Mouse (Mus musculus) MN1 (cell line): ENCODE measurements around the gene Myl3.

ENCODE experiments used
- DNase-seq: peaks from one replicate; pipeline ENCODE4 v3.0.0-alpha.2; 2016; ENCODE audit warnings: low spot score

The Myl3 gene

DNA sequence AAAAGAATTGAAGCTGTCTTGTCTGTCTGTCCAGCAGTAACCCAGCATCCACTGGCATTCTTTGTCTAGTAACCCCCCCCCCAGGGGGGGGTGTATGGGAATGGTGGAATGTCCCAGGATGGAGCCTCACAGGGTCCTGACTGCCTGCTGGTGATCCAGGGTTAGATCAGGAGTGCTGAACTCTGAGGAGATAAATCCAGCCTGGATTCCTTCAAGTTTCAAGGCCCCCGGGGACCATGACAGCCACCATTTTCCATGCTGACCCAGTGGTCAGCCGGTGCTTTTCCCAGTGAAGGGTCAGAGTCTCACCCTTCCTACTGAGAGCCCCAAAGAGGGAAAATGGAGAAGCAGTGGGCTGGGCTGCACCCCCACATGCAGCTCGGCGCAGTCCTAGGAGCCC, 9.8 kb upstream of the Myl3 start:
- no peak for DNase-seq

DNA sequence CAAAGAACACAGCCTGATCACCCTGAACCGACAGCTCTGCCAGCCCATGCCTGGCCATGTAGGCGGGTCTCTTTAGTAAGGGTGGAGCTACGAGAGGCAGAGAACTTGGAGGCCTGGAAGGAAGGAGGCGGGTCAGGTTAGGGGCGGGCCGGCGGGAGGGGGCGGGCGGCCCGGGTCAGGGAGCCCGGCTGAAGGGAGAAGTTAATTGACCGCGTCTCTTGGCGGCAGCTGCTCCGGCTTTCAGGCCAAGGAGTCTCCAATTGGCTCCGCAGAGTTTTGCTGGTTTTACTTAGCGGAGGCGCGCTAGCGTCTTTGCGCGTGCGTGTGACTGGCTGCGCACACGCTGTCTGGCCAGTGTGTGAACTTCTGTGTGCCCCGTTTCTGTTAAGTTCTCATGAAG, 9.0 kb upstream of the Myl3 start:
- peak; percentile 83 for DNase-seq

DNA sequence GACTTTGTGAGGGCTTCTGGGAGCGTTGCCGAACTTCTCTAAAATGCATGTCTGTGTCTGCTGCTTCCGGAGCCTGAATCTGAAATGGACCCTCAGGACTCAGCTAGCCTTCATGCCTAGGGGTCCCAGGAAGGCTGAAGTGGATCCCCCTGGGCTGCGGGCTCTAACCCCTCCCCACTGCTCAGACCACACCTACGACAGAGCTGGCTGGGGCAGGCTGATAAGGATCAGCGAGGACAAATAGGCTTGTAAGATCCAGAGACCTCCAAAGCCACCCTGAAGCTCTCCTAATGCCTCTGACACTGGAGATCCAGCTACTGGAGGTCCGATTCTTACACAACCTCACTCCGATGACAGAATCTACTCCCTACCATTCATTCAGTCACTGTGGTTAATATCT, 8.6 kb upstream of the Myl3 start:
- DNase-seq: no peak

DNA sequence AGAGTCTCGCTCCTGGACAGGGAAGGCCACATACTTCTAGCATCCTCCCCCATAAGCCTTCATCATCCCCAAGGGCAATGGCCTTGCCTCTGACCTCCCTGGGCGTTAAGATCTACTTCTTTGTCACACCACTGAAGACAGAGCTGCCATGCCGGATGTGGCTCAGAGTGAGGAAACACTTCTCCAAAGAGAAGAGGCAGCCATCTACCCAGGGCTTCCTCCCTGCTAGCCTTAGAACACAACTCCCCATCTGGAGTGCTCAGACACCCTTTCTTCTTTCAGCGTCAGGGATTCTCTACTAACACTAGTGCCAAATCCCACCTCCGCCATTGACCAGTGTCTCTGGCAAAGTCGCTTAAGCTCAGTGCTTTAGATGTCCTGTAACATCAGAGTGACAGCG, 7.5 kb upstream of the Myl3 start:
- DNase-seq: no peak

DNA sequence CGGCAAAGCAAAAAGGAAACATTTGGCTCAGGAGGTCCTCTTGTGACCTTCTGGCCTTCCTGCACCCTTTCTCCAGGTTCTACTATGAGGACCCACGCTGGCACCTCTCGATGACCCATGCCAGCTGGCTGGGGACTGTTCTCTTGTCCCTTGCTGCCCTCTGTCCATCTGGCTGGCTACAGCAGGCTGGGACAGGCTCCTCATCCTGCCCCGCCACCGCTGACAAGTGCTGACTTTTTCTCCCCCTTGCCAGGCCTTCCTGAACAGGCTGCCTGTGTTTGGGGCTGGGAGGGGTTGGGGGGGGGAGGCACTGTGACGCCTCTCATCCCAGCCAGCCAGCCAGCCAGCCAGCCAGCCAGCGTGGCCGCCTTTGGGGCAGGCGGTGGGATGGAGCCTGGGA, 5.3 kb upstream of the Myl3 start:
- DNase-seq: no peak

DNA sequence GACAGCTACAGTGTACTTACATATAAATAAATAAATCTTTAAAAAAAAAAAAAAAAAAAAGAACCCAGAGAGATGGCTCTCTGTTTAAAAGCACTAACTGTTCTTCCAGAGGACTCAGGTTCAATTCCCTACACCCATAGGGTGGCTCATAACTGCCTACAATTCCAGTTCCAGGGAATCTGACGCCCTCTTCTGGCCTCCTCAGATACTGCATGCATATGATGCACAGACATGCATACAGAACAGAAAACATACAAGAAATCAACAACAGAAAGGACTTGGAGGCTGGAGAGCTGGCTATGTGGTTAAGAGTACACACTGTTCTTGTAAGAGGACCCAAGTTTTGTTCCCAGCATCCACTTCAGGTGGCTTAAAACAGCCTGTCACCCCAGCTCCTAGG, 3.6 kb upstream of the Myl3 start:
- DNase-seq: no peak

DNA sequence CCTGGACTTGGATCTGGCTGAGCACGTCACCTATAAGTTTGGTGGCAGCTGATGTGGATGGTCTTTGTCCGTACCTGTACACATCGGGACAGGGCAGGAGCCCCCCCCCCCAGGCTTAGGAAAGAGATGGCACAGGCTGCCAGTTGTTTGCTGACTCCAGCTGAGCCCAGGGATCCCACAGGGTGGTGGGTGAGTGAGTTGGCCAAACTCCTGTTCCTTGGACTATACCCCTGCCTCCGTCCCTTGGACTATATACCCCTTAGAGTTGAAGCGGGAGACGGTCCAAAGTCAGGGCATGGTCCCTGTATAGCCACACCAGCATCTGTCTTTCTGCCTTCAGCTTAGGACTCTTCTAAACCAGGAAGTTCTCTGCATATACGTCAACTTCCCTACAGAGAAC, 1.7 kb upstream of the Myl3 start:
- DNase-seq: no peak

DNA sequence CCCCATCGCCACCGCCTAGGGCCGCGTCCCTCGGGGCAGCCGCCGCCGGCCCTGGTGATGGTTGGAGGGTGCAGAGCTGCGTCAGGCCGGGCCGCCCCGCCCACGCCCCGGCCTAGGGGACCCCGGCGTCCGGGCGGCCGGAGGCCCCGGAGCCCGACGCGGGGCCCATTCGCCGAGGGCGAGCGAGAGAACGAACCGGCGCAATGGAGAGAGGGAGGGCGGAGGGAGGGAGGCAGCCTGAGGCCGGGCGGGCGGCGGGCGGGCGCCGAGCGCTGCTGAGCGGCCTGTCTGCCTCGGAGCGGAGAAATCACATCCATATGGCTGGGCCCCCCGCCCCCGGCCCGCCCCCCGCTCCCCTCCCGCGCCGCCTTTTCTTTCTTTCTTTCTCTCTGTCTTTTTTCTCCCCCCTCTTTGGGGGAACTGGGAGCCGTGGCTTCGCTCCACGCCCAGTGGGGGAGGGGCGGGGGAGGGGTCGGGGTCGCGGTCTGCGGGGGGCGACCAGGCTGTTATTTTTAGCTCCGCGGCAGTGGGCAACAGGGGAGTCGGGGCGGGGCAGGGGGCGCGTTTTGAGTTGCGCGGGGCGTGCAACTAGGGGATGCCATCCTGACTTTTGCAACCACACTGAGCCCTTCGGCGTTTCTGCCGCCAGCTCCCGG, 762 bp downstream of the Myl3 start:
- peak; percentile 24 for DNase-seq

DNA sequence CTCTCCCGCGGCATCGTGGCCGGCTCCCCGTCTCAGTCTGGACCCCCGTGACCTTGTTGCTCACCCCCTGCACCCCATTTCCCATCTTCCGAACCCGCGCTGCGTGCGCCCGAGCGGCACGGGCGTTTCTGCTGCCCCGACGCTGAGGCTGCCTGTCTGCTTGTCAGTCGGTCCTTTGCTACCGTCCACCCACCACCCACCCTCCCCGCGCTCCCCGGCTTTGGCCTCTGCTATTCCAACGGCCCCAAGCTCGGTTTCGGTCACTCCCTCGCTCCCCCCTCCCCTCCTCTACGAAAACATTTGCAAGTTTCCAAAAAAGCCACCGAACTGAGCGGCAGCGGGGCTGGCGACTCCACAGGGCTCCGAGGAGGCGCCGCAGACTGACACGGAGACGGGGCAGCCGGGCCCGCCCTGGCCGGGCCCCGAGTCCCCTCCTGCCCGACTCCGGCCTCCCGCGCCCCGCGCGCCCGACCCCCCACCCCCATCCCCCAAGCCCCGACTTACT, 1.3 kb downstream of the Myl3 start:
- no peak for DNase-seq

DNA sequence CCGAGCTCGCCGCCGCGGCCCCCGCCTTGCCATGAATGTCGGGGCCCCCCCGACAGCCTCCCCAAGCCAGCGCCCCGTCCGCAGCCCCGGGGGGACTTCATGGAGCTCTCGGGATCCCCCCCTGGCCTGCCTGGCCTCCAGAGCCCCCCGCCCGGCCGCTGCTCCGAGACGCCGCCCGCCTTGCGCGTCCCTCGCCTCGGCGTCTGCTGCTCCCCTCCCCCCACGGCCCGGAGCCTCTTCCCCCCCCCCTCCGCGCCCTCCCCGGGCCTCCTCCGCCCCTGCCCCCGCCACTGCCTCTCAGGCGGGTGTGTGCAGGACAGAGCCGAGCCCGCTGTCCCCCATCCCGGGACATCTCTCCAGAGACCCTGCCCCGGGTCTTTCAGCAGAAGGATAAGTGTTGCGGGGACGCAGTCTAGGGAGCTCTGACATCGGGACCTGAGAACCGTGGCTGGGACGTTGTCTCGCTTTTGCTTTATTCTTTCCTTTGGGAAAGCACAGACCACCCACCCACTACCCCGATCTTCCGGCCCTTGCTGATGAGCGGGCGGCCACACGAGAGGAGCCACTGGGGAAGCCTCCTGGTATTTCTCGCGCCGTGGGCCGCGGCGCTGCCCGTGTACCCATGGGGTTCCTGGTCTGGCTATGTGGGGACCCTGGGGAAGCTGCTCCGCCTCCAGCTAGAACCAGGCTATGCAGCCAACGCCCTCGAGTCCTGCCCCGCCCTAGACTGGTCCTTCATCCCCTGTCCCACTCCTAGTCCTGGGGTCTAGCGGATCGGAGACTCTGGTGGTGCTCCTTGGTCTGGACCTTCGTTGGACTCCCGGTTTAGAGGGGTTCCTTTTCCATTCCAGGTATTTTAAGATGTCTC, 2.0 kb downstream of the Myl3 start:
- no peak for DNase-seq

DNA sequence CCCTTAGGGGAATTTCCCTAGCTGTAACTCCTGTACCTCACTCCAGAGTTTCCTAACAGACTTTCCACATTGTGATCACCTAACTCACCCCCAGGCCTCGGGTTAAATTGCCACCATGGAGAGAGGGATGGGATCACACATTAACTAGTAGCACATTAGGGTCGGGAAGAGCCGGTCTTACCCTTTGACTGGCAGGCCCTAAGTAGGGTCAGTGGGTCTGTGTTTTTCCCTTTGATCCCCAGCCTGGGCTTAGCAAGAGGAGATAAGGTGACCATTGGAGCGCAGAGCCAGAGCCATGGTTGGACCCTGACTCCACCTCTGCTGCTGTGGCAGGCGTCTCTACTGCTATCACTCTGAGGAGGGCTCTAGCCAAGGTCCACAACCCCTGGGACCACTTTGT, 4.1 kb downstream of the Myl3 start:
- DNase-seq: no peak

DNA sequence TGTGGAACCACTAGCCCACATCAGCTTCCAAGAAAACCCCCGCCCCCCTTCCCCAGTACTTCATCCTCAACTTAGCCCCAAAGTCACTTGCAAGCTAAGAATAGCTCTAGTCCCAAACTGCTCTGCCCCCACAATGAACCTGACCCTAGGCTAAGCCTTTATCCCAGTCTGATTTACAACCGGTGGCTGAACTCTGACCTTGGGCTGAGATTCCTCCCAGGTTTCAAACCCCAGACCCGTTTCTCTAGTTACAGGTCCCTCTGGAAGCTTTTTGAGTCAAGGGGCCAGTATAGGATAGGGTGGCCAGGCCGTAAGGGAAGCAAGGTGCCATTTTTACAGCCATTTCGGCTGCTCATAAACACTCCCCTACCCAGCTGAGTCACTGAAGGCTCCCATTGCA, 4.6 kb downstream of the Myl3 start:
- no peak for DNase-seq

DNA sequence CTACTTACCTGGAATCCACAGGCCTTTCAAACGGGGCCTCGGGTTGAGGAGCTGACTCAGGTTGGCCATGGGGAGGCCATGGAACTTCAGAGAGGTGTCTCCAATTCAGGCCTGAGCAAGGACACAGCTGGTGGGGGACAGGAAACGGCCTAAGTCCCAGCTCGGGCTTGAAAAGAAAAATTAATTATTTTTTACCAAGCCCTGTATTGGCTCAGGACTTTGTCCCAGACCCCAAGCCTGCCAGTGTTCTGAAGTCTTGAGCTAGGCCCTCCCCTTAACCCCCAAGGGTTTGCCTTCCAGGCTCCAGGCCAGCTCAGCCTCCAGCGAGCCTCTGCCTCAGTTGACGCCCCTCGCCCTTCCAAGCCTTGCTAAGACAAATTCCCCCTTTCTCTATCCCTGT, 5.3 kb downstream of the Myl3 start, which contains the start of gene Pth1r:
Gene Pth1r, minus strand, starts transcription at position 185 of the 400 bp plus-strand sequence.
- no peak for DNase-seq

DNA sequence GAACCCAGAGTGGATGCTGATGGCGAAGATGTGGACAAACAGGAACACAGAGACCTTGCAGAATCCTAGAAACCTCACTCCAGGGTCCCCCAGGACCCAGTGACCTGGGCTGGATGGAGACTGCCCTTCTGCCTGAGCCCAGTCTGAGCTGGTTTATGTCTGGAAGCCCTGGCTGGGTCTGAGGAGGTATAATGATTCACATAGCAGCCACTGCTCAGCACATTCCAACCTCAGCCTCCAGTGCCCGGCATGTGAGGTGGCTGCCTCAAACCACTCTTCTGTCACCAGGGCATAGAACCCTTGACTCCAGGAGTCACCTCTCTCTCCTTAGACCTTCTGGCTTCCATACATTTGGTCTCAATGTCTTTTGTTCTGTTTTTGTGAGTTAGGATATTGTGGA, 6.8 kb downstream of the Myl3 start:
- DNase-seq: no peak

DNA sequence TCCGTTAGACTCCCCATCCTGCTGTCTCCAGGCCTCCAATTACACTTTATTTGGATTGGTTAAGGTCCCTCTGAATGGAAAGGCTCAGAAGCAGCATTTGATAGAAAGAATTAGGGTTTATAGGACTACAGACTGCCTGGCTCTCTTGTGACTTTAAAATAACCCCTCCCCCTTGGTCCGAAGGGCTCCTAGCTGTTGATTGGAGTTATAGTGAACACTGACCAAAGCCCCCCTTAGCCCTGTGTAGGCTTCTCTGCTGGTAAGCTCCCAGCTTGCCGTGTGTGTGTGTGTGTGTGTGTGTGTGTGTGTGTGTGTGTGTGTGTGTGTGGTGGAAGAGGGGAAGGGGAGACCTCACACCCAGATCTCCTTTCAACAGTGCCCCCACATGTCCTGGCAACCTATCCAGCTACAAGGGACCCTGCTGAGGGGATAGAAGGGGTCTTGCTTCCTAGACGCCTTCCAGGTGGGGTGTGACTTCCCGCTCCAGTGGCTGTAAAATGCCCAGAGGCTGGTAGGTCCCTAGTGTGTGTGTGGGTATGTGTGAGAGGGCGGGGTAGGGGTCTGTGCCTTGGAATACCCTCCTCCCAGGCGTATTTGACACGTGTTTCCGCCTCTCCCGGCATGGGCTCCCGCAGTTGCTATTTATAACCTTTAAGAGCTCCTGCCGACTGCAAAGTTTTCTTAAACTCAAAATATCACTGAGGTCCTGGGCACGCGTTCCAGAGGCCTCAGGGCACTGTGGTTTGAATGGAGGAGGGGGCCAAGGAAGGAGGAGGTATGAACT, 8.9 kb downstream of the Myl3 start:
- no peak for DNase-seq

DNA sequence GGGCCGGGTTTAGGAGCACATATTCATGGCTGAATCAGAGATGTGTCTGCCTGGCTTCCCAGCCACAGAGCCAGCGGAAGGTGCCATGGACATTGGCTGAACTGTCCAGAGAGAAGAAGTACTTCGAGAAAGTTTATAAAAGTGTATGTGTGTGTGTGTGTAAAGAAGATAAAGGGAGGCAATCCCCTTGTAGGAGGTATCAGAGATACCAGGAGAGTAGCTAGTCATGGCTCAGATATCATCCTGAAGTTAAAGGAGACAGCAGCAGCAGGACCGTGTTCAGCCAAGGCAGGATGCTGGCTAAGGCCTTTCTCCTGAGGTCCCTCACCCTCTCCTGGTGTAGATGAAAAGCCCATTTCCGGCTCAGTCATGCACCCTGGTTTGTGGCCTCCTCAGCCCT, 9.8 kb downstream of the Myl3 start:
- no peak for DNase-seq

DNA sequence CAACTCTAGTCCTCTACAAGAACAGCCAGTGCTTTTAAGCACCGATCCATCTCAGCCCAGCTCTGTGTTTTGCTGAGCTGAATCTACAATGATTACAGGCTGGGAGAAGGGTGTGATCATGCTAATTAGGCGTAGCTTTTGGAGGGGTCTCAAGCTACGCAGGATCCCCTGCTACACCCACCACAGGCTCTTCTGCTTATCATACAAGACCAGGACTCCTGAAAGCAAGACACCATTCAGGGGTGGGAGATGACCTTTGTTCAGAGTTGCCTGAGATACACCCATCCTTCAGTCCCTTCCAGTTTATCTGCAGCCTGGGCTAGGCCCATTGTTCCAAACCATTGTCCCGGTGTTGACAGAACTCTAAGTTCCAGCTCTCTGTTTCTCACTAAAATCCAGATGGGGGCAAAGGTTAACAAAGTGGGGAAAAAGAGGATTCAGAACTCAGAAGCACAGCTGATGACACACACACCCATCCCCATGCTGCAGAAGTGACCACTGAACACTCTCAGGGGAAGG, 11.3 kb downstream of the Myl3 start:
- no peak for DNase-seq

DNA sequence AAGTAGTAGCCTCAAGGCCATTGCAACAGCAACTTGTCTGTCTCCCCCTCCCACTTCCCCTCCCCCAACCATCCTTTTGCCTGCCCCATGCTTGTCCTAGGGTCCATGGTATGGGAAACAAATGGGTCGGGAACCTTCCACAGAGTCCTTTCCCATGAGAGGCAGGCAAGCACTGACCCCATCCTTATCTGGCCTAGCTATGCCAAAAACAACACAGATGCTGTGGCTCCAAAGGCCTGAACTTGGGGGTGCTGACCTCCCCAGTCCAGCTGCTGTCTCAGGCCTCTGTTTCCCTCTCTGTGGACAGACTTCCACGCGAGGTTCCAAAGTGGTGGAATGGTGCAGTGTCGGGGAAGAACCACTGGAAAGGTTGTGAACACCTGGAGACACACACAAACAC, 12.1 kb downstream of the Myl3 start:
- no peak for DNase-seq

DNA sequence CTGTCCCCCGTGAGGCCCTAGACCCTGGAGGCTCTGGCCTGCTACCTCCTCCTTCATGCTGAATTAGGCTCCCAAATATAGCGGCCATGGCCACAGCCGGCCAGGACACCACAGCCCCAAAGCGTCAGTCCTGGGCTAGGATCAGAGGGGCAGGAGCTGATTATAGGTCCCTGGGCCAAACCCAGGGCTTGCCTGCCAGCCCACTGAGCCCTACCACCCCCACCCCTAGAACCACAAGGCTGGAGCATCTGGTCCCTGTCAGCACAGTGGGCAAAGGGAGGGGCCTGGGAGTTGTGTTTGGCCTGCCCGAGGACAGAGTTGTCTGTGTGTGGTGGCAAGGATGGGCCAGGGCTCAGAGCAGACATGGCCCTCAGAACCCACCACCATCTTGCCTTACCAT, 16.2 kb downstream of the Myl3 start:
- DNase-seq: no peak

DNA sequence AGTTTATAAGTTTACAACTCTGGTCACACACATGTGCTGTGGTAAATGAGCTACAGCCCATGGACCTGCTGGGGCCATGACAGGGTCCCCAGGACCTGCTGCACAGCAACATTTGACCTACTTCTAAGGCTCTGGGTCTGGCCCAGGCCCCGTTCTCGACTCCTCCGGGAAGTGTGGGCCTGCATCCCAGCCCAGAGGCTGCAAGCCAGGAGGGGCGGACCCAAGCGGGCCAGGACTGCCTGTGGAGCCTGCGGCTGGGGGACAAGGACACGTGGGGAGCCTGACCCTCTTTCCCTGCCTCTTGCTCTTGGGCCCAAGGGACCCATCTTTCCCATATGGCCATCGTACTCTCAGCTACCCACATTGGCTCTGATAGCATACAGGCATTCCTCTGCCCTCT, 16.9 kb downstream of the Myl3 start:
- peak; percentile 14 for DNase-seq

DNA sequence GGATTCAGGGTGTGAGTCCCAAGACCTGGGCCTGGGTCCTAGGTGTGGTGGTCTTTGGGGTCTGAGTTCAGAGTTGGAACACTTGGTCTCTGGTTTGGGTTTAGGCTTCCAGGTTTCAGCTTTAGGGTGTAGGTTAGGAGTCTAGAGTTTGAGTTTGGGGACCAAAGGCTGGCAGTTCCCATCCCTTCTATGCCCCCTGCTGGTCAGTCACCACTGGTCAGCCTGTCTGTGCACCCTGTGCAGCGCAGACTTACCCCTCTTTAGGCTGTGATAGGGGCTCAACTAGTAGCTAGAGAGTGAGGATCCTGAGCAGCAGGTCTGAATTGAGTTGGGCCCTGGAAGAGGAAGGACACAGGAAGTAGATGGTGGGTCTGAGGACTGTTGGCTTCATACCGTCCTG, 17.6 kb downstream of the Myl3 start:
- peak; percentile 48 for DNase-seq

DNA sequence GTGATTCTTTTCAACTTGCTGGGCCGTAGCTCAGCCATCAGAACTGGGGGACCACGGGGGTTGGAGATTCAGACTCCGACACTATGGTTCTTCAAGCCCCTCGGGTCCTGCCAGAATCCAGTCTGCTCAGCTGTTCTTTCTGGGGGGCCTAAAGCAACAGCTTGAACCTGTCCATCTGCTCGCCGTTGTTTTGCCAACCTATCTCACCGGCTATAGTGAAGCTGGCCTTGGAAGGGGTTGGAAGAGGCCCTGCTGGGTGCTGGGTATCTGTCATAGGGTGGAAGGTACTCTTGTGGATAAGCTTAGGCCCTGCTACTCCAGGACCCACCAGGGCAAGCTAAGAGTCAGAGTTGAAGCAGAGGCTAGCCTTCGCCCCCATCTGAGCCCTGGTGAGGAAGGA, 19.2 kb downstream of the Myl3 start:
- DNase-seq: no peak

DNA sequence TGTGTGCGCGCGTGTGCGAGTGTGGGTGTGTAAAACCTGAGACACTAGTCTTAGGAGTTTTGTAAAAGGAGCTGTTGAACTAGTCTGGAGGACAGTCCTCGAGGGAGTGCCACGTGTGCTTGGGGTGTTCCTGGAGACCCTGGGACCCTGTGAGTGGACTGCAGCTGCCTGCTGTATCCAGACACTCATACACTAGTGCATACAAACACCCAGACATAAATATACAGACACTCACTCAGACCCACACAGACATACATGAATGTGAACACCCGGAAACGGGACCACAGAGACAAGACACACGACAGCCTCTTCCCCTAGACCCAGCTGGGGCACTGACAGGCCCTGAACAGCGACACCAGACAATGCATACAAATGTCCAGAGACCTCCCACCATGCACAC, 21.1 kb downstream of the Myl3 start:
- no peak for DNase-seq
